Mouse (Mus musculus) ES-E14 (cell line): ENCODE data around the gene Celf5. TPM values are rescaled to one million over a fixed set of nuclear protein-coding genes. Genes with fewer than 3 reads are reported as not detected.

Source experiments
- DNase-seq: peaks from one replicate; pipeline ENCODE4 v3.0.0-alpha.2; 2013; ENCODE audit warnings: low read depth, low spot score
- H3K27ac ChIP-seq: 2 replicates; pipeline ENCODE4 v1.5.1; 2012; ENCODE audit warnings: low read depth, mild to moderate bottlenecking, low read length, moderate library complexity, mixed read lengths; ENCODE audit not compliant: poor library complexity, insufficient read depth, severe bottlenecking
- H3K36me3 ChIP-seq: 2 replicates; pipeline ENCODE4 v1.6.1; 2012; ENCODE audit warnings: mild to moderate bottlenecking, low read length, moderate library complexity, mixed read lengths; ENCODE audit not compliant: control insufficient read depth, poor library complexity, insufficient read depth, severe bottlenecking
- H3K4me1 ChIP-seq, 2 experiments: fragments of 150-350 bp in 1 of 2; sonication (generic) in 1 of 2; 2 replicates each; pipeline ENCODE4 v1.6.1; 2012; ENCODE audit warnings: low read length in 2 of 2, mild to moderate bottlenecking in 1 of 2, mixed read lengths in 1 of 2; ENCODE audit not compliant: control insufficient read depth in 2 of 2, insufficient read depth in 2 of 2, poor library complexity in 1 of 2
- H3K4me3 ChIP-seq, 2 experiments: fragments of 150-350 bp in 1 of 2; sonication (generic) in 1 of 2; 2 replicates each; pipeline ENCODE4 v1.5.1; 2012; ENCODE audit warnings: low read length in 2 of 2, low read depth in 1 of 2, mild to moderate bottlenecking in 1 of 2, mixed read lengths in 1 of 2; ENCODE audit not compliant: insufficient read depth in 1 of 2, poor library complexity in 1 of 2, severe bottlenecking in 1 of 2
- H3K9ac ChIP-seq: 2 replicates; pipeline ENCODE4 v1.6.1; 2012; ENCODE audit warnings: low read depth, mild to moderate bottlenecking, low read length, mixed read lengths; ENCODE audit not compliant: poor library complexity, insufficient read depth, severe bottlenecking
- H3K9me3 ChIP-seq: fragments of 150-350 bp; sonication (generic); 2 replicates; pipeline ENCODE4 v1.6.1; 2012; ENCODE audit warnings: low read depth, mild to moderate bottlenecking, low read length; ENCODE audit not compliant: control insufficient read depth, insufficient read depth
- CHD2 ChIP-seq: IDR thresholded peaks from 2 replicates; pipeline ENCODE4 v1.6.1; 2014; ENCODE audit warnings: mild to moderate bottlenecking, low read depth, low read length, inconsistent platforms
- HCFC1 ChIP-seq: IDR thresholded peaks from 2 replicates; pipeline ENCODE4 v1.6.1; 2012; ENCODE audit warnings: low read length, inconsistent platforms, borderline replicate concordance; ENCODE audit not compliant: insufficient read depth
- MAFK ChIP-seq: IDR thresholded peaks from 2 replicates; pipeline ENCODE4 v1.6.1; 2014; ENCODE audit warnings: mild to moderate bottlenecking, low read depth, low read length, inconsistent platforms; ENCODE audit not compliant: insufficient read depth
- ZC3H11A ChIP-seq: IDR thresholded peaks from 2 replicates; pipeline ENCODE4 v1.6.1; 2012; ENCODE audit warnings: low read depth, mild to moderate bottlenecking, inconsistent platforms, low read length, borderline replicate concordance
- ZNF384 ChIP-seq: IDR thresholded peaks from 2 replicates; pipeline ENCODE4 v1.6.1; 2012; ENCODE audit warnings: low read depth, low read length, inconsistent platforms
- in situ Hi-C, 2 experiments: fragments of 600-800 bp; cut with MboI; formaldehyde crosslinking; loops; one replicate each; pipeline ENCODE4 v1.15.1; 2025; ENCODE audit warnings: low sequenced_read_pairs in 2 of 2, inconsistent platforms in 1 of 2; ENCODE audit not compliant: unreplicated experiment in 2 of 2
- total RNA-seq: library from RNA; depleted of rRNA; stranded (reverse); fragments of 300-350 nt; gene quantifications from 2 replicates; pipeline ENCODE4 v1.2.3, GENCODE M21; 2012

Celf5 gene
- total RNA-seq, 1 experiment: 5.0 TPM

DNA sequence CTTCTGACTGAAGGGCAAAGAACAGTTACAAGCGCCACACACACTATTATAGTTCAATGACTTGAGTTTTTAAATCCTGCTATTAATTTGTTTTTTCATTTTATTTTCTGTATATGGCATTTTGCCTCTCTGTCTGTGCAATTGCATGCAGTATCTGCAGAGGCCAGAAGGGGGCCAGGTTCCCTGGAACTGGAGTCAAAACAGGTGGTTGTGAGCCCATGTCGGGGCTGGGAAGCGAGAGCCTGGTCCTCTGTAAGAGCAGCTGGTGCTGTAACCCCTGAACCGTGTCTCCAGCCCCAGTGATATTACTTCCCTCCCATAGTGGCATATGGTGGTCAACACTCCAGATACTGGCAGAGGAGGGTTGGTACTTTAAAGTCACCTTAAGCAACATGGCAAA, 36.0 kb upstream of the Celf5 start:
- Histone ChIP-seq H3K4me3 (no peak overlapping the region), H3K36me3 (no peaks in the 10 kb centered on the region), H3K9ac (no peak overlapping the region), H3K27ac (no peak overlapping the region), H3K9me3 (no peaks in the 10 kb centered on the region), H3K4me1 (peaks cover 0 to 2% of the 10 kb centered on the region in 2 experiments; a peak in 1 of 4 replicates)
- in situ Hi-C loops: no loop called here
- no peak for DNase-seq
- TF ChIP-seq HCFC1: no peak
- TF ChIP-seq MAFK: no peak
- TF ChIP-seq CHD2: no peak
- TF ChIP-seq ZNF384: no peak
- no peak for TF ChIP-seq ZC3H11A

DNA sequence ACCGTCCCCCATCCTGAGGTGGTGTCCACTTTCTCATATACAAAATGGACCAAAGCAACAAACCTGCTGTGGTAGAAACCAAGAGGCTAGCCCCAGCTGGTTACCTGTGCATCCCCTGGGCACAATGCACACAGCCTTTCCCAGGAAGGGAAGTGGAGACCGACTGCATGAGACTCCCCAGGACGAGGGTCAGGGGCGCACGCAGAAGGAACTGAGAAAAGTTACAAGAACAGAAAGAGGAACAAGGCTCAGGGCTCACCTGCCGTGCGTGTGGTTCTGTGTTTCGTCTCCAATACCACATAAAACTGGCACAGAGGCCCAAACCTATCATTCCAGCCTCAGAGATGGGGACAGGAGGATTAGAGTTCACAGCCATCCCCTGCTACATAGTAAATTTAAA, 34.7 kb upstream of the Celf5 start:
- no peak for DNase-seq
- H3K4me1 ChIP-seq: peaks cover 0 to 2% of the 10 kb centered on the region in 2 experiments; a peak in 1 of 4 replicates
- no peak for TF ChIP-seq ZC3H11A
- no peak for TF ChIP-seq ZNF384
- no peak for TF ChIP-seq MAFK
- no peak for TF ChIP-seq HCFC1
- no peak for TF ChIP-seq CHD2
- H3K4me3 ChIP-seq: no peak overlapping the region
- no peak overlapping the region for H3K27ac ChIP-seq
- H3K9me3 ChIP-seq: no peaks in the 10 kb centered on the region
- H3K9ac ChIP-seq: no peak overlapping the region
- in situ Hi-C loops: no loop called here
- no peaks in the 10 kb centered on the region for H3K36me3 ChIP-seq

DNA sequence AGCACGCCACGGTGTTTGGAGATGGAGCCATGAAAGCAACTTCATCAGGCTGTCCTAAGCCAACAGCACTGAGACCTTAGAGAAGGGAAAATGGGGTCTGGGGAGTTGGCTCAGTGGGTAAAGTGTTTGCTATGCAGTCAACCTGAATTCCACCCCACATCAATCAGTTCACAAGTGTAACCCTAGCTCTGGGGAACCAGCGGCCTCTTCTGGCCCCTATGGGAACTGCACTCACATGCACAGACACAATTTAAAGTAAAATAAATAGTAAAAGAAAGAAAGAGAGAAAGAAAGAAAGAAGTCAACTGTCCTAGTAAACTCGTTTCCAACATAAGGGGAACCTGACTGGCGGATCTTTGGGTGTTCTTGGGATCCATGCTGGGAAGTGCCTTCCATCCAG, 31.3 kb upstream of the Celf5 start:
- Histone ChIP-seq H3K27ac (no peak overlapping the region), H3K4me1 (peaks cover 0 to 10% of the 10 kb centered on the region in 2 experiments; a peak in 2 of 4 replicates), H3K4me3 (no peak overlapping the region), H3K36me3 (no peaks in the 10 kb centered on the region), H3K9me3 (no peaks in the 10 kb centered on the region), H3K9ac (no peak overlapping the region)
- TF ChIP-seq HCFC1 (no peak), CHD2 (no peak), MAFK (no peak), ZNF384 (no peak), ZC3H11A (no peak)
- in situ Hi-C loops: no loop called here
- no peak for DNase-seq

DNA sequence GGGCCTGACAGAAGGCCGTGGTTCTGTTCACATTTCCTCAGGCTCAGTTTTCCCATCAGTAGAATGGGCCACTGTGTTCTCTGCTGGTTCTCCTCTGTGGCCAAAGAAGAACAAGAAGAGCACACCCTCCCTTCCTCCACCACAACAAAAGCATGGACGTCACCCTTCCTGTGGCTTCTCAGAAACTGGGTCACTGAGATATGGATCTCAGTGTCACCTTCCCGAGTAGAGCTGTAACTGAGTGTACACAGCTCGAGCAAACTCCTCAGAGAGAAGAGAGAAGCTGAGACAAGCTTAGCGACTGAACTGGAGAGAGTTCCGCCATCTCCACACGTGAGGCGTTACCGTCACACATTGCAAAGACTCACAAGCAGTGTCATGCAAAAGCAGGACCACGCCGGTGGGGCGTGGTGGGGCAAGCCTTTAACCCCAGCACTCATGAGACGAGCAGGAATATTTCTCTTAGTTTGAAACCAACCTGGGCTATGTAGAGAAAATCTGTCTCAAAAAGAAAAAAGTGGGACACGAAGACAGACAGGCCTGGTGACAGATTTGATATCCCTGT, 27.8 kb upstream of the Celf5 start:
- no peak overlapping the region for H3K4me3 ChIP-seq
- DNase-seq: no peak
- peaks cover 5% of the 10 kb centered on the region; the same call in 1 of the 2 replicates for H3K36me3 ChIP-seq
- no peak overlapping the region for H3K27ac ChIP-seq
- no peak for TF ChIP-seq CHD2
- TF ChIP-seq HCFC1: no peak
- no peak for TF ChIP-seq ZC3H11A
- no peak for TF ChIP-seq MAFK
- no peak for TF ChIP-seq ZNF384
- H3K9me3 ChIP-seq: no peaks in the 10 kb centered on the region
- in situ Hi-C loops: no loop called here
- no peak overlapping the region for H3K9ac ChIP-seq
- peaks cover 2 to 24% of the 10 kb centered on the region in 2 experiments; a peak in 2 of 4 replicates for H3K4me1 ChIP-seq
